Mouse (Mus musculus): ENCODE data around the gene Gpm6b.

DNA sequence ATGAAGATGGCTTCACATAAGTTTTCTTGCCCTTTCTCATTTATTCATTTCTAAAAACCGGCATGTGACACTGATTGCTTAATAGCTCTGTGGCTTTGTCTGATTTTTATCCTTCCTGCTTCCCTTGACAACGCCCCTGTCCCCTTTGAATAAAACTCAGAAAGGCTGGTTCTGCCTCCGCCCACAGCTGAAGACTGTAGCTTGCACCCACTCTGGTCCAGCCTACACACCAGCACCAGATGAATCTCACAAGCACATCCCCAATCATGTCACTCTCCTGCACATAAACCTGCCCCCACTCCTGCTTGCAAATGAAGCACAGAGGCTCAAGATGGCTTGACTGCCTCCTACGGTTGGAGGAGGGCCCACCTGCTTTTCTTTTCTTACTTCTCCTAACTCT is 121.7 kb downstream of the Gpm6b start:
- no peak for TF ChIP-seq CTCF (IDR thresholded peaks at IDR 0.05; ENCODE audit: low read depth)
- TF ChIP-seq EP300 (IDR thresholded peaks at IDR 0.05; ENCODE audit: low read depth) = no peak

All from liver, postnatal 0 days (tissue).